Mouse (Mus musculus) right cerebral cortex, postnatal 14 days (tissue): ENCODE data around the gene Tmco1.
A peak's percentile ranks its signal among the peaks of the same experiment; 100 is the strongest.
"Not testable (repeated sequence)": the region's sequence is repeated elsewhere in the genome, so short reads cannot be mapped to it uniquely, and the experiment has no call there.

Source experiments
- DNase-seq: peaks from one replicate; pipeline ENCODE4 v3.0.0; 2022

Gene Tmco1

DNA sequence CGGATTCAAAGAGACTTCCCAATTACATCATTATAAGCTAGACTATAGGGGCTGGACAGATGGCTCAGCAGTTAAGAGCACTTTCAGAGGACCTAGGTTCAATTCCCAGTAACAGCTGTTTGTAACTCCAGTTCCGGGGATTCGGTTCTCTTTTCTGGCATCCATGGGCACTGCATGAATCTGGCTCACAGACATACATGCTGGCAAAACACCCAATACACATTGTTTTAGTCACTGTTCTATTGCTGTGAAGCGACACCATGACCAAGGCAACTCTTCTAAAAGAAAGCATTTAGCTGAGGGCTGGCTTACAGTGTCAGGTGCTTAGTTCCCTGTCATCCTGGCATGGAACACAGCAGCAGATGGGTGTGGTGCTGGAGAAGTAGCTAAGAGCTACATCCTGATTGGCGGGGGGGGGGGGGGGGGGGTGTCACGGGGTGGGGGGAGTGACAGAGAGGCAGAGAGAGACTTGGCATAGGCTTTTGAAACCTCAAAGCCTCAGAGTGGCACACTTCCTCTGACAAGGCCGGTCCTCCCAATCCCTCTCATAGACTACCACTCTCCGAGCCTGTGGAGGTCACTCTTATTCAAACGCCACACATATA, 31.1 kb downstream of the Tmco1 start:
- DNase-seq = no peak

DNA sequence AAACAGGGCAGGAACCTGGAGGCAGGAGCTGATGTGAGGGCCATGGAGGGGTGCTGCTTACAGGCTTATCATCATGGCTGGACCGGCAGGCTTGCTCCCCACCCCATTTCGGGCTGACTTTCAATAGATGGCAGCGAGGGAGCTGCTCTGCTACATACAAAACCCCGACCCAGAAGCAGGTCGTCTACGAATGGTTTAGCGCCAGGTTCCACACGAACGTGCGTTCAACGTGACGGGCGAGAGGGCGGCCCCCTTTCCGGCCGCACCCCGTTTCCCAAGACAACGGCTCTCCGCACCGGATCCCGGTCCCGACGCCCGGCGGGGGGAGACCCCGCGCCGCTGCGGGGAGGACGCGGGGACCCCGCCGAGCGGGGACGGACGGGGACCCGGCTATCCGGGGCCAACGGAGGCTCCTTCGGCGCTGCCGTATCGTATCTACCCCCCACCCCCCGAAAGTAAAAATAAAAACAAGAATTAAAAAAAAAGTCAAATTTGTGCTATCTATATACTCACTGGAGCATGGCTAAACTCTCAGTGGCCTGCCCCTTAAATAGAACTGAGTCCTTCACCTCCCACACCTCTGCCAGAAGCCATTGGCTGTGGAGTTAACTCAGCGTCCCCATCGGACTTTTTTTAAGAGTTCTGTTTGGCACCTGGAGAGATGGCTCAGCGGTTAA, 32.1 kb downstream of the Tmco1 start:
- DNase-seq = no peak

DNA sequence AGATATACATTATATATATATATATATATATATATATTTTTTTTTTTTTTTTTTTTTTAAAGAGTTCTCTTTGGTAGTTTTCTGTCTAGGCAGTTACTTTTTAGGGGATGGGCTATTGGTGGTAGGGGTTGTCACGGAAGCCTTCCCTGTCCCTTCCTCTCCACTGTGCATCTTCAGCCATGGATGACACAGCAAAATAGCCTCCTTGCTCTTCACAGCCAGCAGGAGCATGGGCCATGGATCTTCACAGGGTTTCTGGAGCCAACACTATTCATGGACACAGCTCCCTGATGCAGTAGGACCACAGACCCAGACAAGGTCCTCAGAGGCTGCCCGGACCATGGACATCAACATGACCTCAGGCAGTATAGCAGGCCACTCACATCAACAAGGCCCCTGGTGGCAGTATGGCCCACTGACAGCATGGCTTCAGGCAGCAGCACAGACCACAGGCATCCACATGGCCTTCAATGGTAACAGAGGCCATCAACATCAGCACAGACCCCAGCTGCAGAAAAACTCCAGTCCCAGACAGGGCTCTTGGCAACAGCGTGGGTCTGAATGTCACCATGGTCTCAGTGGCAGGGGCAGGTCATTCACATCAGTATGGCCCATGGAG, 32.8 kb downstream of the Tmco1 start:
- no peak for DNase-seq

GRCm38 (mm10) chr1:167342831-167343230, 34.7 kb downstream of the Tmco1 start:
- no peak for DNase-seq

- DNase-seq = not testable (repeated sequence)
Observed at GRCm38 (mm10) chr1:167345994-167346520, 37.9 kb downstream of the Tmco1 start.

DNA sequence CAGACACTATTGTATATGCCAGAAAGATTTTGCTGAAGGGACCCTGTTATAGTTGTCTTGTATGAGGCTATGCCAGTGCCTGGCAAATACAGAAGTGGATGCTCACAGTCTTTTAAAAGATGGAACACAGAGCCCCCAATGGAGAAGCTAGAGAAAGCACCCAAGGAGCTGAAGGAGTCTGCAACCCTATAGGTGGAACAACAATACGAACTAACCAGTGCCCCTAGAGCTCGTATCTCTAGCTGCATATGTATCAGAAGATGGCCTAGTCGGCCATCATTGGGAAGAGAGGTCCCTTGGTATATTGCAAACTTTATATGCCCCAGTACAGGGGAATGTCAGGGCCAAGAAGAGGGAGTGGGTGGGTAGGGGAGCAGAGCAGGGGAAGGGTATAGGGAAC, 41.0 kb downstream of the Tmco1 start:
- DNase-seq = not testable (repeated sequence)

DNA sequence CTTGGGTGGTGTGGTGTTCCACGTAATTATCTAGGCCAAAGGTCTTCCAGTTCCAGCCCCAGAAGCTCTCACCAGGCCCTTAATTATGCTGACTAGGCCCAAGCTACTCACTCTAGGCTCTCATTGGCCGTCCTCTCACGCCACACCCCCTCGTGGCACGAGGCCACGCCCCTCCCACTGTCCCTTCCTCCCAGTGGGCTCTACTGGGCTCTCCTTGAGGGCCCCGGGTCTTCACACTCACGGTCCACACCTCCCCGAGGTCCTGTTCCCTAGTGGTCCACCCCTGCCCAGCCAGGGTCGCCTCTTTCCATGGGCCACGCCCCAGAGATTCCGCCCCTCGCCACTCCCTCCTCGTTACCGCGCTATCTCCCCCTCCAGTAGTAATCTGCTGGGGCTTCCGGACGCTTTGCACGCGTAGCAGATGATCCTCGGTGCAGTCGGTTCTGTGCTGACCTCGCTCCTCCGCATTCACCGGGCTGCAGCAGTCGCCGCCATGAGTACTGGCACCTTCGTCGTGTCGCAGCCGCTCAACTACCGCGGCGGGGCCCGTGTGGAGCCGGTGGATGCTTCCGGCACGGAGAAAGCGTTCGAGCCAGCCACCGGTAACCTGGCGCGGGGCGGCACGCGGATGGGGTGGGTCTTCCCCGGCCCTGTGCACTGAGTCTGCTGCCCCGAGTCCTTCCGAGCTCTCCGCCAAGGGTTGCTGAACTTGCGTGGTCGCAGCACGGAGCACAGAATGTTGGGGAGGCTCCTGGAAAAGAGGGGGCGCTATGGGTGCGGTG, 41.8 kb downstream of the Tmco1 start, which contains the start of gene Aldh9a1:
TSS of gene Aldh9a1 (plus strand) at position 177 of the 782 bp plus-strand sequence.
- DNase-seq = peak; percentile 83

DNA sequence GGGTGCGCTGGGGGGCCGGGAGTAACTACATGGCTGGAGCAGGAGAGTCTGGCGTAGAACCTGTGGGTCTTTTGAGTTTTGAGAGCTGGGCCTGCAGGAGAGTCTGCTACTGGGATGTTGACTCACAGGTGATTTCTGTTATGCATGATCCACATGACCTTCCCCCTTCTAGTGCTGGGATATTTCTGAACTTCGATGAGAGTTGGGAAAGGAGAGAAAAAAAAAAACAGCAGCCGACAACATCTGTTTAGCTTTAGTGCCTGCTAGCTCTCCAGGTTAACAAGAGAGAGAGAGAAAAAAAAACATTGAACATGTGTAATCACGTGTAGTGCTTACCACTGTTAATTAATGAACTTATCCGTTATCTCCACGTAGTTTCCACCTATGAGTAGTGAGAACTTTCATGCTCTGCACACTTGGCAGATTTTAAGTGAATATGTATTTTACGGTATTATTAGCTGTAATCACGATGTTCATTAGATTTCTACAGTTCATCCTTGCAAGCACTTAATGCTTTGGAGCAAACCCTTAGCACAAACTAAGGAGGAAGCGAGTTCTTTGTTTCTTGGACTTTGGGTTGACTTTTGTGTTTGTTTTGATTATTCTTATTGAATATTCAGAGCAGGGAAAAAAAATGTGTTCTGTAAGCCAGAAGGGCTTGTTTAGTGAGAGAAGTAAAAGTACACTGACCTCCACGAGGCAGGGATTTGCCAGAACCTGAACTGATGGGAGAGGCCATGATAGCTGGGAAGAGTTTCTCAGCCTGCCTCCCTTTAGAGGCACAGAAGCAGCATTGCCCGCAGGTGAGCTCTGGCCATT, 42.6 kb downstream of the Tmco1 start:
- DNase-seq = no peak

DNA sequence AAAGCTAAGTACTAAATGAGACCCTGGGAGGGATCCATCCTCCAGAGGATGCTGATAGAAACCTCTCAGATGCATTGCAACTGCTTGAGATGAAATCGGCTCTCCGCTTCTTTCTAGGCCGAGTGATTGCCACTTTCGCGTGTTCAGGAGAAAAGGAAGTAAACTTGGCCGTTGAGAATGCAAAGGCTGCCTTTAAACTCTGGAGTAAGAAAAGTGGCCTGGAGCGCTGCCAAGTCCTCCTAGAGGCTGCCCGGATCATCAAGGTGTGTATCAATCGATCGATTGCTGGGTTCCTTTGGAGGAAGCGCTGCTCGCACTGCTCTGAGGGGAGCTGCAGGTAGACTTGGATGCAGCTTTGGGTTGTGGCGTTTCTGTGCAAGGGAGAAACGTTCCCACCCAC, 44.2 kb downstream of the Tmco1 start:
- no peak for DNase-seq

DNA sequence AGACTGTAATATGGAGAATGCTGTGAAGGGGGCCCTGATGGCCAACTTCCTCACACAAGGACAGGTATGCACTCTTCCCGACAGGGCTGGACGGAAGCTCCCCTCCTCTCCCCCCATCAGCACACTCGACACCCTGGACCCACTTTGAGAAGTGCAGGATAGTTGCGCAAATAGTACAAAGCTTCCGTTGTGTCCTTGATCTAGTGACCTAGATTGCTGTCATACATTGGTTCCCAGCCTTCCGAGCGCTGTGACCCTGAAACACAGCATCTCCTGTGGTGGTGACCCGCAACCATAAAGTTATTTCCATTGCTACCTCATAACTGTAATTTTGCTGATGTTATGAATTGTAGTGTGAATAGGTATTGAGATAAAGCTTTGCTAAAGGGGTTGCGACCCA, 49.2 kb downstream of the Tmco1 start:
- no peak for DNase-seq

GRCm38 (mm10) chr1:167358731-167359130, 50.6 kb downstream of the Tmco1 start:
- no peak for DNase-seq

GRCm38 (mm10) chr1:167360268-167360667, 52.1 kb downstream of the Tmco1 start:
- no peak for DNase-seq

DNA sequence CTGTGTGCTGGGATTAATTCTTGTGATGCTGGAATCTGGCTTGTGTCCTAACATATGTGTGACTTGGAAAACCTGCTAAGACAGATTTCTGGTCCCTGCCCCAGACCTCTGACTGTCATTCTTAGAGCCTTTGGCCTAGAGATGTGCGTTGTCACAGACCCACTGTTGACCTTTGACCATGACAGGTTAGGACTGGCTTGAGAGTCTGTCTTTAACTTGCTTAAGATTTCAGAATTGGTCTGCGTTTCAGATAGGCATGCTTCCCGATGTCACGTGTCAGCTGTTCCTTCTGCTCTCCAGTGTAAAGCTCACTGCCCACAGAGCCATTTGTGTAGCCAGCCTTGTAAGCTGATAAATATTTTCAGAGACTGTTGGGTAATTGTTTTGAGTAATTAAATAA, 54.6 kb downstream of the Tmco1 start:
- DNase-seq = no peak

DNA sequence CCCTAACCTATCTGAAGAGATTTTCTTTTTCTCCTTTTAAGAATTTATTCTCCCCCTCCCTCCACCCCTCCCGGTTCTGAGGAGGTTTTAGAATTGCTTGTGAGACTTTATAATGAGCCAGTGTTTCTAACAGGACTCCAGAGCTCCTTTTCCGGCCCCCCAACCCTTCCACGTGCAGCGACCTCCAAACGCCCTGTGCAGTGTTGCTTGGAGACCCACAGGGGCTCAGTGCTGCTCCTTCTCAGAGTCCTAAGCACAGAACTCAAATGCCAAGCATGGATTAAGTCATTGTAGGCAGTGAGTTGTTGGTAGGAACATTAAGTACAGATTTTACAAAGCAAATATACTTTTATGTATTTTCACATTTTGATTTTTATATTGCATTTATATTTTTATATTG, 55.1 kb downstream of the Tmco1 start:
- no peak for DNase-seq

DNA sequence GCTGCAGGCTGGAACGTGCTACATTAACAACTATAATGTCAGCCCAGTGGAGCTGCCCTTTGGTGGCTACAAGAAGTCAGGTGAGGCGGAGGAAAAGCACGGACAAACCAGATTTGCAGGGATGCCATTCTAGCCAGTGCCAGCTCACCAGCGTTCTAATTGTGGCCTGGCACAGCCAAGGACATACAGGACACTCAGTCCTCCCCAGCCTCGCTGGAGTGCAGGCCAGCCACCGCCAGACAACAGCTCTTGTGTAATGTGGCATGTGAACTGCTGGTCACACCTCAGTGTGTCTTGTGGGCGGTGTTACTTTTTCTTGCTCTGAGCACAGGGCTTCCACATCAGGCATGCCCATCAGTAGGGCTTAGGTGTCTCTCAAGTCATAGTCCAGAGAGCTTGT, 57.6 kb downstream of the Tmco1 start:
- DNase-seq = no peak

DNA sequence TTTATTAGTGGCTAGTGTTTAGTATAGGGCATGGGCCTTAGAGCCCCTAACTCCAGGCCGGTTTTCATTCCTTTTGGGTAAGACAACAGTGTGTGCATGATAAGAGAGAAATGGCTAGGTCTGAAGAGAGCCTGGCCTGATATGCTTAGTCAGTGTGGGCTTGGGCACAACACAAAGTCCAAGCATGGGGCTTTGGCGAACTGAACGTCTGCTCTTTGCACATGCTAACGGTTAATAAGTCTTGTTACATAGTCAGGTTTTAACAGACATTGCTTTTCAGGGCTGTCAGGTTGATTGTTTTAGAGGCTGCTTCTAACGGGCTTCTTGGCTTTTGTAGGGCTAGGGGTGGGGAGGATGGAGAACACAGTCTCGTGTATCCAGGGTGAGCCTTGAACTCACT, 58.4 kb downstream of the Tmco1 start:
- no peak for DNase-seq

- DNase-seq = no peak
Observed at GRCm38 (mm10) chr1:167368018-167368417, 59.8 kb downstream of the Tmco1 start.

DNA sequence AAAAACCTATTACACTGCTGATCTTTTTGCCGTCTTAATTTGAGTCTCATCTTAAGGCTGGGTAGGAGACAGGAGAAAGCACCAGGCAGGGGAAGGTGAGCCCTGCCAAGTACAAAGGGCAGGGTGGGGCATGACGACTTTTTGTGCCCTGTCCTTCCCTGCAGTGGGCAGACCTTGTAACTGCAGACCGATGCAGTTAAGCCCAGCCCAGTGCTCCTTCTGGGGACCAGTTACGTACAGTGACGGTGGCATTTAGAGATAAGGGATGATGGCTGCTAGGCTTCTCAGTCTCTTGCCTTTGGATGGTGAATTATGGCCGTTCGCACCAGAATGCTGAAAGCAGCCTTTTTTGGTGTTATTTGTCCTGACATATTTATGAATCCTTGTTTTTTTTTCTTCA, 60.3 kb downstream of the Tmco1 start:
- no peak for DNase-seq

GRCm38 (mm10) chr1:167369905-167370304, 61.7 kb downstream of the Tmco1 start:
- peak; percentile 90 for DNase-seq

GRCm38 (mm10) chr1:167372739-167373138, 64.6 kb downstream of the Tmco1 start:
- no peak for DNase-seq

- peak; percentile 22 for DNase-seq
Observed at GRCm38 (mm10) chr1:167374003-167374784, 66.0 kb downstream of the Tmco1 start.

GRCm38 (mm10) chr1:167374942-167375341, 66.8 kb downstream of the Tmco1 start:
- DNase-seq = no peak
